Mouse (Mus musculus): Measurements from ENCODE around the gene Smim24. TPM values are rescaled to one million over a fixed set of nuclear protein-coding genes. Genes with fewer than 3 reads are reported as not detected.

Smim24 gene
- total RNA-seq, 2 experiments from 2014 or later = 0.37 to 0.38 TPM

- intact Hi-C loops (cut with DNase I) = no loop called here
- DNase-seq = peak; percentile 3 to 13
Measured at GRCm38 (mm10) chr10:81419111-81419928, 26.5 kb downstream of the Smim24 start.

GRCm38 (mm10) chr10:81420191-81420767 lies 27.4 kb downstream of the Smim24 start:
- DNase-seq = peak; percentile 6 to 25
- intact Hi-C loops (cut with DNase I) = no loop called here

DNA sequence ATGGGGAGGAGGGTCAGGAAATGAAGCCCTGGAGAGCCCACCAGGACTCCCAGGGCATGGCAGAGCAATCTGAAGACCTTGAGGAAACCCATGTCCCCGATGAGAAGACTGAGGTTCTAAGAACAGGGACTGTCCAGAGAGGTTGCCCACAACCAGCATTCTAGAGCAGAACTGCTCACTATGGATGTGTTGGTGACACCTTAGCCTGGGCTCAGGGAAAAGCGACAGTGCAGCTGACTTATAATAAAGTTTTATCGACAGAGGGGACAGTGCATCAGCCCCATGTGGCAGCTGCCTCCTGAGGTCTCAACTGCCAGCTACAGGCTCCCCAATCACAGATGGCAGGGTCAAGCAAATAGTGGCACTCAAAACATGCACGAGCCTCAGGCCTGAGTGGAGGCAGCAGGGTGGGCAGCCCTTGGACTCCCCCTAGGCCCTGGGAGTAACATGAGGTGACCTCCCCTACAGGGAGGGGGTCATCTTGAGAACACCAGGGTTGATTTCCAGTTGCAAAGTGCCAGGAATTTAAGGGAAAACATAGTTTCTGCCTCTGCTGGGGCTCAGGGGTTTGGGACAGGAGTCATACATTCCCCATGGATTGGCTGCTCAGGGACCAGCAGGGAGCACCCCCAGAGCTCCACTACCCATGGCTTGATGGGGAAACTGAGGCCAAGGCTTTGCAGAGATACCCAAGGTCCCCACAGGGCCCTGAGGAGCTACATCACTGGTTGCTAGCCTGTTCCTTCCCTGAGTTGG lies 28.4 kb downstream of the Smim24 start:
- intact Hi-C loops (cut with DNase I) = no loop called here
- DNase-seq = peak in 1 of 2 experiments; percentile 4

DNA sequence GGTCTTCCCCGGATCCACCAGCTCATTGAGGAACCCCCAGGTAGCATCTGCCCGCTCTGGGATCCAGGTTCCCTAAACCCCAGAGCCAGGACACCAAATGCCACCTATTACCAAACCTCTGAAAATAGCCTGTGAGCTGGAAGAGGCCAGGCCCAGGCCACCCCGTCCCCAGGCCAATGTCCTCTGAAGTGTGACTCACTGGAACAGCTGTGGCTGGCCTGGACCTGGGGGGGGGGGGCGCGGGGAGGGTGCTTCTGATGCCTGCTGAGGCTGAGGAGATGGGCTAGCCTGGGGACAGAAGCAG lies 28.9 kb downstream of the Smim24 start:
- DNase-seq = peak; percentile 45 to 48
- intact Hi-C loops (cut with DNase I) = no loop called here

DNA sequence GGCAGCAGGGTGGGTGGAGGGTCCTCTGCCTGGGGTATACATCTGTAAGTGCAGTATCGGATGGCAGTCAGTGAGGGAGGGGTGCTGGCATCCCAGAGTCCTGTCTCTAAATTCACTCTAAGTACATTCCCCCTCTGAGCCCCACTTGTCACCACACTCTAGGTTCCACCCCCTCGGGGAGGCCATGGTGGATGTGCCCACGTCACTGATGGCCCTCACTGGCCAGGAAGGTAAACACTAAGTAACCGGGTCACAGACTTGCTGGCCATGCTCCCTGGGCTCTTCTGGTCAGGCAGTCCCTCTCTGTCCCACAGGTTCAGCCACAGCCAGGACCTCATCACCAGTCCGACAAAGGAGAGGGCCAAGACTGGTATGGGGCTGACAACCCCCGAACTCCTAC lies 29.3 kb downstream of the Smim24 start:
- peak; percentile 21 to 40 for DNase-seq
- intact Hi-C loops (cut with DNase I) = no loop called here

DNA sequence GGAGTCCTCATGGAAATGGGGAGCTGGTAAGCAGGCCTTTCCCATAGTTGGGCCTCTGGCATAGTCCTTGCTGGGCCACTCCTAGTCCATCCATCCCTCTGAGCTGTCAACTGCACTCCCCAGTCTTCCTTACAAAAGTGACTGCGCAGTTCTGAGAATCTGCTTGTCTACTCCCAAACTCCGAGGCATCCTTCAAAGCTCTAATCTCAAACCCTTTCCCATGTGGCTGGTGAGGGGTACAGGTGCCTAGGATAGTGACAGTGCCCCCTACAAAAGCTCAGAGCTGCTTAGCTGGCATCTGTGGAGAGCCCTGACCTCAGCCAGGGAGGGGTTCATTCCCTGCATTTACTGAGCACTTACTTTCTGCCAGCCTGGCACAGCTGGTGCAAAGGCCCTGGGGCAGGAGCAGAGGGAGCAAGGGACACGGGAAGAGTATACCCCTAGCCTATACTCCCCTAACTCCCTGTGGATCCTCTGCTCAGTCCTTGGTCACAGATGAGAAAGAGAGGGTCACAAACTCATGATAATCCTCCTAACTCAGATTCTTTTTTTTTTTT lies 29.9 kb downstream of the Smim24 start:
- DNase-seq = no peak
- intact Hi-C loops (cut with DNase I) = no loop called here

- intact Hi-C loops (cut with DNase I) = no loop called here
- DNase-seq = peak in 1 of 2 experiments; percentile 4
Measured at GRCm38 (mm10) chr10:81423476-81424245, 30.8 kb downstream of the Smim24 start.

DNA sequence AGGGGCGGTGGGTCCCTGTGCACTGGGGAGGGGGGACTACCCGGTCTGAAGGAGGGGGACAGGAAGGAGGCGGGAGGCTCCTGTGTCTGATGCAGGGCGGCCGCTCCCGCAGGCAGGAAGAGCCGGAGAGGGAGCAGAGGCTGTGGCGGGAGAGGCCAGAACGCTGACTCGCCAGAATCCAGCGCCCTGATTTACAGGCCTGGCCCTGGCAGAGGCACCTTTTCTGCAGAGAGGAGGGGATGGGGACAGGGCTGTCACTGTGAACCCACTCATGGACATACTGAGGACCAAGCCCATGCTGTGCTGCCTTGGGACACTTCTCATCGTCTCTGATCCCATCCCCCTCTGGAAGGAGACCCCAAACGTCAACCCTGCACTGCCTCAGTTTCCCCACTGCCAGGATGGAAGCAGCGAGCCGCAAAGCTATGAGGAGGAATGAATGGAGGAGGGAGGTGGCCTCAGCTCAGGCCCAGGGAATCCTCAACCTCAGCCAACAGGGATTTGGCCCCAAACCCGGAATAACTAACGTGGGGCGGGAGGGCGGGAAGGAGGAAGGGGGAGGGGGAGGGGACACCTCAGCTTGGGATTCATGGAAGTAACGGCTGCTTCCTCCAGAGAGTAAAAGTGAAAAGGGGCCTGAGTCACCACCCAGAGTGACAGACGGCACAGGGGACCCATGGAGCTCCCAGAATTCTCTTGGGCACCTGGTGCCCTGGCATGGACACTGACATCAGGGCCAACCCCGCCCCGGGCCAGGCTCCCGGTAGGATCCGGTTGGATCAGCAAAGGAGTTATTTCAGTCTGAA lies 31.6 kb downstream of the Smim24 start:
- intact Hi-C loops (cut with DNase I) = loop anchor here (1.0 kb wide), 1 partner anchor 9 kb away; no protein-coding TSS in a partner anchor
- DNase-seq = peak; percentile 78 to 79

DNA sequence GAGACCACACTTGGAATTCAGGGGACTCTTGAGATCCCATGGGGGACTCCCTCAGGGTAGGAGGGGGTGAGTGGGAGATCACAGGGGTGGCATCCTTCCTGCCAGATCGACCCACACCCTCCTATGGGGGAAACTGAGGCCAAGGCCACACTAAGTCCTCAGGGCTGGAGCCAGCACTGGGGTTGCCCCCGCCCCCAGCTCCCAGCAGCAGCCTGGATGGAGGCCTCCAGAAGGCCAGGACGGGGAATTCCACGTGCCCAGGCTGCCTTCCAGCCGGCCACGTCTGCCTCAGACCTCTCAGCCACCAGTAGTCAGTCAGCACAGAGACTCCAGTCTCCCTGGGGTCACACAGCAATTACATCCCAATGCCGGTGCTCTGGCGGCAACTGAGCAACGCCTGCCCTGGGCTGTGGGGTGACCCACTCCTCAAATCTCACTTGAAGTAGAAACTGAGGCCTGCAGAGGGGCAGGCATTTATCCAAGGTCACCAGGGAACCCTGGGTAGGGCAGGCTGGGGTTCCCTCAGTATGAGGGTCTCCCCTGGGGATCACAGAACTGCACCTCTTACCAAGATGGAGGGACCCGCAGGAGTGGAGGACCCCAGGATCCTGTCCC lies 32.5 kb downstream of the Smim24 start:
- peak; percentile 51 to 72 for DNase-seq
- intact Hi-C loops (cut with DNase I) = loop anchor here (1.0 kb wide), 1 partner anchor 10 kb away; no protein-coding TSS in a partner anchor

DNA sequence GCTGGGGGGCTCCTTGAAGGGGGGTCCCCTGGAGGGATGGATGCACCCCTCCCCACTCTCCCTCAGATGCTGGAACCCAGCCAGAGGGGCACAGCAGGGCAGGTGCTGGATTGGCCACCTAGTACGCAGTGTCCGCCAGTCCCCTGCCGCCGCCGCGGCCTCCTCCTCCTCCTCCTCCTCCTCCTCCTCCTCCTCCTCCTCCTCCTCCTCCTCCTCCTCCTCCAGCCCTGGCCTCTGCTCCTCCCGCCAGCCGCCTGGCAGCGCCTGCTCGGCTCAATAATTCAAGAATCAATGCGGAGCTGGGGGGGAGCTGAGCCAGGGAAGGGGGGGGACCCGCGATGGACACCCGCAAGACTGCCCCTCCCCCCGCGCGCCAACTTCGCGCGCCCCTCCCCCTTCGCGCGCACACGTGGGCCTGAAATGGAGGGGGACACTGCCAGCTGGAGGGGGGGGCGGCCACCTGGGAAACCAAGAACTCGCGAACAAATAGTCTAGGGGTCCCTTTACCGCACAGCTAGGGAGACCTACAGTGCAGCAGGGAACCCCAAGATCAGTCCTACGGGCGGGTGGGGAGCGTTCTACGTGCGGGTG lies 33.3 kb downstream of the Smim24 start:
- intact Hi-C loops (cut with DNase I) = no loop called here
- DNase-seq = peak; percentile 40 to 43

- DNase-seq = peak; percentile 67 to 71
- intact Hi-C loops (cut with DNase I) = no loop called here
Measured at GRCm38 (mm10) chr10:81426897-81427296, 34.0 kb downstream of the Smim24 start.

GRCm38 (mm10) chr10:81427327-81427726 lies 34.5 kb downstream of the Smim24 start:
- peak in 1 of 2 experiments; percentile 17 for DNase-seq
- intact Hi-C loops (cut with DNase I) = no loop called here

GRCm38 (mm10) chr10:81427804-81428506 lies 35.1 kb downstream of the Smim24 start:
- no peak for DNase-seq
- intact Hi-C loops (cut with DNase I) = no loop called here

- no peak for DNase-seq
- intact Hi-C loops (cut with DNase I) = no loop called here
Measured at GRCm38 (mm10) chr10:81428507-81428870, 35.6 kb downstream of the Smim24 start.

DNA sequence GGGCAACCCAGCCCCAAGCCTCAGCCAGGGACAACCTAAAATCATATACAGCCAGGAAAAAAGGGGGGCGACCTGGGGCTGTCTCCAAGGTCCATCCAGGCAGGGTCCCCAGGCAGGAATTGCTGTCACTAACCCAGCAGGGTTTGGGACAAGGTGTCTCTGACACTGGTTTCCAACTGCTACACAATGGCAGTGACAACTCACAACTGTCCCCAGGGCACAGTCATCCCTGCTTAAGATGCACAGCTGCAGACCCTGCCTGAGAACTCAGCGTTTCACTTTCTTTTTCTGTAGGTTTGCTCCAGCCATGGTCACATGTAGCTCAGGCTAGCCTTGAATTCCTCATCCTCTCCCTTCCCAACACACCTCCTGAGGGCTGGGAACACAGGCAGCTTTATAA lies 36.2 kb downstream of the Smim24 start:
- intact Hi-C loops (cut with DNase I) = no loop called here
- peak in 1 of 2 experiments; percentile 17 for DNase-seq

DNA sequence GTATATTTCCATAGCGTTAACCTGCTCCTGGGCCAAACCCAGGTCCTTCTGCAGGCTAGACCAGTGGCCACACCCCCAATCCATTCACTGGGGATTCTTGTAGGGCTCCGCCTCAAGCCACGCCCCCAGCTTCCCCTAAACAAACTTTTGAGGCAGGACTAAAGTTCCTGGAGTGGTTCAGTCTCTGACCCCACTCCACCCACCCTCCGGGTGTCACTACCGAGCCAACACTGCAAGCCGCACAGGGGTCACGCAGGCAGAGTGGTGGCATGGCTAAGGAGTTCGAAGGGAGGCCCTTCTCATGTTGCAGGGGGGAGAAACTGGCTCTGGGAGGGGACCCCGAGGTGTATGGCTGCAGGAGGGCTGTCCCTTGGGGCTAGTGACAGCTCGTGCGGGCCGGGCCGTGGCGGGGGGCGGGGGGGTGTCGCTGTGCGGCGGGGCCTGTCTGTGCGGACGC lies 36.8 kb downstream of the Smim24 start:
- intact Hi-C loops (cut with DNase I) = no loop called here
- peak; percentile 81 to 83 for DNase-seq

DNA sequence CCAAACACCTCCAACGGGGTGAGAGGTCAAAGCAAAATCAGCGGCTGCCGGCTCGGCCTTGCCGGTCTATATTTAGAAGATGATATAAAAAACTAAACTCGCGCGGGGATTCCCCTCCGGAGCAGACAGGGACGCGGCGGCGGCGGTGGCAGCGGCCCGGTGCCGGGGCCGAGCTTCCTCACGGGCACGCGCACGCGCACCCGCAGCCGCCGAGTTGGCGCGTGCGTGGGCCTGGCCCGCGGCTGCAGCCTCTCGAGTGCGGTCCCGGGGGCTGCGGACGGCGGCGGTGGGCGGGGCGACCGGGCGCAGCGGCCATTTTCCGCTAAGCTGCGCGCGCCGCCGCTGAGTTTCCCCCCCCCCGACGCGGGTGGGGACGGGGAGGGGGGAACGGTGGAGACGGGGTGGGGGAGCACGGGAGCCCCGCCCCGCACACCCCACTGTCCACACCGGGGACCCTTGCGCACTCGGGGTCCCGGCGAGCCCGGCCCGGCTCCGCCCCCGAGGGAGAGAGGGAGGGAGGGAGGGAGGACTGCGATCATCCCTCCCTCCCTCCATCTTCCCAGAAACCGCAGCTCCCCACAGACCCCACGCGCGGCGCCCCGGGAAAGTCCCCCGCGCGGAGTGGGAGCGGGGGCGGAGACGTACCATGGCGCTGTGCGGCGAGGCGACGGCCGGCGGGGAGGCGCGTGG lies 37.4 kb downstream of the Smim24 start:
- intact Hi-C loops (cut with DNase I) = no loop called here
- peak; percentile 80 to 83 for DNase-seq

Measured in gastrocnemius, postnatal 36 days (tissue).